Mouse (Mus musculus) CH12.LX (cell line): ENCODE measurements around the gene Zfp72. TPM values are rescaled to one million over a fixed set of nuclear protein-coding genes. Genes with fewer than 3 reads are reported as not detected.
A peak's percentile ranks its signal among the peaks of the same experiment; 100 is the strongest.

Source experiments
- DNase-seq: peaks from one replicate; pipeline ENCODE4 v3.0.0-alpha.2; 2013; ENCODE audit errors: extremely low read depth
- H3K27ac ChIP-seq: 2 replicates; pipeline ENCODE4 v1.5.1; 2012; ENCODE audit warnings: low read depth, mild to moderate bottlenecking, control low read depth, moderate library complexity; ENCODE audit not compliant: insufficient read depth
- H3K27me3 ChIP-seq: replicated peaks from 2 replicates; pipeline ENCODE3; 2012; ENCODE audit warnings: inconsistent platforms
- H3K36me3 ChIP-seq, 2 experiments: replicated peaks in 1 of 2; 2 replicates each; pipeline versions ENCODE3 to v1.6.1; 2012; ENCODE audit warnings: inconsistent platforms in 1 of 2, low read length in 1 of 2, mild to moderate bottlenecking in 1 of 2, mixed read lengths in 1 of 2, moderate library complexity in 1 of 2; ENCODE audit not compliant: control insufficient read depth in 1 of 2, insufficient read depth in 1 of 2
- H3K4me1 ChIP-seq, 2 experiments: 2 replicates each; pipeline ENCODE4 v1.6.1; 2012; ENCODE audit warnings: inconsistent platforms in 1 of 2, moderate library complexity in 1 of 2; ENCODE audit not compliant: insufficient read depth in 2 of 2, control insufficient read depth in 1 of 2
- H3K4me2 ChIP-seq: 2 replicates; pipeline ENCODE4 v1.6.1; 2012; ENCODE audit warnings: low read depth, mild to moderate bottlenecking, control low read depth; ENCODE audit not compliant: poor library complexity, insufficient read depth, severe bottlenecking
- H3K4me3 ChIP-seq, 3 experiments: fragments of 150-350 bp in 1 of 3; sonication (generic) in 1 of 3; replicated peaks in 1 of 3; 2 replicates each; pipeline versions ENCODE3 to v1.5.1; 2011 to 2012; ENCODE audit warnings: low read depth in 2 of 3, low read length in 2 of 3, mild to moderate bottlenecking in 2 of 3, moderate library complexity in 2 of 3, control low read depth in 1 of 3, improper control_type of control experiment in 1 of 3, inconsistent platforms in 1 of 3, mixed read lengths in 1 of 3; ENCODE audit not compliant: poor library complexity in 1 of 3
- H3K79me2 ChIP-seq: replicated peaks from 2 replicates; pipeline ENCODE4 v1.6.1; 2012; ENCODE audit warnings: mild to moderate bottlenecking, moderate library complexity; ENCODE audit not compliant: control insufficient read depth, poor library complexity, insufficient read depth, severe bottlenecking; ENCODE audit errors: extremely low read depth
- H3K9ac ChIP-seq: 2 replicates; pipeline ENCODE4 v1.6.1; 2012; ENCODE audit warnings: low read depth, mild to moderate bottlenecking, control low read depth, moderate library complexity; ENCODE audit not compliant: insufficient read depth
- H3K9me3 ChIP-seq: replicated peaks from 2 replicates; pipeline ENCODE3; 2012; ENCODE audit warnings: low read length, inconsistent platforms, mixed read lengths
- CHD1 ChIP-seq: IDR thresholded peaks from 2 replicates; pipeline ENCODE4 v1.6.1; 2012; ENCODE audit warnings: low read depth, low read length, improper control_type of control experiment, inconsistent platforms
- CHD2 ChIP-seq: IDR thresholded peaks from 2 replicates; pipeline ENCODE4 v1.6.1; 2011; ENCODE audit warnings: low read length, improper control_type of control experiment
- E2F4 ChIP-seq: IDR thresholded peaks from 2 replicates; pipeline ENCODE4 v1.6.1; 2011; ENCODE audit warnings: low read depth, low read length, improper control_type of control experiment; ENCODE audit not compliant: insufficient replicate concordance
- ELF1 ChIP-seq: IDR thresholded peaks from 2 replicates; pipeline ENCODE4 v1.6.1; 2014; ENCODE audit warnings: low read depth, mild to moderate bottlenecking, inconsistent platforms, low read length, improper control_type of control experiment
- EP300 ChIP-seq: IDR thresholded peaks from 2 replicates; pipeline ENCODE4 v1.6.1; 2011; ENCODE audit warnings: low read length, improper control_type of control experiment
- ETS1 ChIP-seq: conservative IDR thresholded peaks from 2 replicates; pipeline ENCODE4 v1.6.1; 2012; ENCODE audit warnings: low read depth, mild to moderate bottlenecking, inconsistent platforms, low read length, improper control_type of control experiment, moderate library complexity
- GABPA ChIP-seq: IDR thresholded peaks from 2 replicates; pipeline ENCODE4 v1.6.1; 2012; ENCODE audit warnings: low read depth, low read length, improper control_type of control experiment, inconsistent platforms; ENCODE audit not compliant: insufficient replicate concordance
- HCFC1 ChIP-seq: IDR thresholded peaks from 2 replicates; pipeline ENCODE4 v1.6.1; 2012; ENCODE audit warnings: low read depth, mild to moderate bottlenecking, inconsistent platforms, low read length, improper control_type of control experiment
- IRF4 ChIP-seq: IDR thresholded peaks from 2 replicates; pipeline ENCODE4 v1.6.1; 2014; ENCODE audit warnings: low read depth, mild to moderate bottlenecking, inconsistent platforms, low read length, improper control_type of control experiment
- JUN ChIP-seq: IDR thresholded peaks from 2 replicates; pipeline ENCODE4 v1.6.1; 2011; ENCODE audit warnings: low read depth, mild to moderate bottlenecking, low read length, improper control_type of control experiment, moderate library complexity; ENCODE audit not compliant: insufficient read depth
- JUND ChIP-seq: conservative IDR thresholded peaks from 2 replicates; pipeline ENCODE4 v1.6.1; 2011; ENCODE audit warnings: low read depth, low read length, improper control_type of control experiment
- MAZ ChIP-seq: IDR thresholded peaks from 2 replicates; pipeline ENCODE4 v1.6.1; 2012; ENCODE audit warnings: low read depth, mild to moderate bottlenecking, inconsistent platforms, low read length, improper control_type of control experiment, moderate library complexity
- MEF2A ChIP-seq: IDR thresholded peaks from 2 replicates; pipeline ENCODE4 v1.6.1; 2014; ENCODE audit warnings: low read depth, mild to moderate bottlenecking, inconsistent platforms, low read length, improper control_type of control experiment, borderline replicate concordance
- MYC ChIP-seq: IDR thresholded peaks from 2 replicates; pipeline ENCODE4 v1.6.1; 2011; ENCODE audit warnings: low read depth, mild to moderate bottlenecking, improper control_type of control experiment, low read length
- NELFE ChIP-seq: IDR thresholded peaks from 2 replicates; pipeline ENCODE4 v1.6.1; 2011; ENCODE audit warnings: low read depth, low read length, improper control_type of control experiment
- POLR2A ChIP-seq: IDR thresholded peaks from 2 replicates; pipeline ENCODE4 v1.6.1; 2011; ENCODE audit warnings: low read depth, mild to moderate bottlenecking, improper control_type of control experiment, low read length
- RAD21 ChIP-seq: IDR thresholded peaks from 2 replicates; pipeline ENCODE4 v1.6.1; 2011; ENCODE audit warnings: low read depth, mild to moderate bottlenecking, low read length, improper control_type of control experiment, moderate library complexity
- RCOR1 ChIP-seq: conservative IDR thresholded peaks from 2 replicates; pipeline ENCODE4 v1.6.1; 2012; ENCODE audit warnings: low read depth, mild to moderate bottlenecking, inconsistent platforms, low read length, improper control_type of control experiment
- SIN3A ChIP-seq: IDR thresholded peaks from 2 replicates; pipeline ENCODE4 v1.6.1; 2012; ENCODE audit warnings: low read length, improper control_type of control experiment, inconsistent platforms
- SMC3 ChIP-seq: IDR thresholded peaks from 2 replicates; pipeline ENCODE4 v1.6.1; 2011; ENCODE audit warnings: low read depth, low read length, improper control_type of control experiment
- TBP ChIP-seq: conservative IDR thresholded peaks from 2 replicates; pipeline ENCODE4 v1.6.1; 2011; ENCODE audit warnings: low read depth, low read length, improper control_type of control experiment
- UBTF ChIP-seq: IDR thresholded peaks from 2 replicates; pipeline ENCODE4 v1.6.1; 2012; ENCODE audit warnings: low read depth, mild to moderate bottlenecking, inconsistent platforms, low read length, improper control_type of control experiment, moderate library complexity
- USF1 ChIP-seq: IDR thresholded peaks from 2 replicates; pipeline ENCODE4 v1.6.1; 2014; ENCODE audit warnings: low read depth, mild to moderate bottlenecking, inconsistent platforms, low read length, improper control_type of control experiment
- USF2 ChIP-seq: conservative IDR thresholded peaks from 2 replicates; pipeline ENCODE4 v1.6.1; 2011; ENCODE audit warnings: low read depth, low read length, improper control_type of control experiment
- ZC3H11A ChIP-seq: IDR thresholded peaks from 2 replicates; pipeline ENCODE4 v1.6.1; 2012; ENCODE audit warnings: low read depth, mild to moderate bottlenecking, inconsistent platforms, low read length, improper control_type of control experiment
- ZMIZ1 ChIP-seq: IDR thresholded peaks from 2 replicates; pipeline ENCODE4 v1.6.1; 2012; ENCODE audit warnings: low read depth, mild to moderate bottlenecking, inconsistent platforms, low read length, improper control_type of control experiment
- ZNF384 ChIP-seq: IDR thresholded peaks from 2 replicates; pipeline ENCODE4 v1.6.1; 2012; ENCODE audit warnings: low read depth, low read length, improper control_type of control experiment, inconsistent platforms
- dilution Hi-C: fragments of 300-500 bp; cut with MboI; formaldehyde crosslinking; loops from 2 replicates; pipeline ENCODE4 v1.14.3; 2020; ENCODE audit warnings: low sequenced_read_pairs; ENCODE audit not compliant: extremely low pct_unique_long_range_greater_than_20kb, extremely low pct_ligation_motif_present
- in situ Hi-C: fragments of 300-500 bp; cut with MboI; formaldehyde crosslinking; loops from 3 replicates; pipeline ENCODE4 v1.14.3; 2019; ENCODE audit warnings: low sequenced_read_pairs, low pct_ligation_motif_present, low pct_unique_long_range_greater_than_20kb, mixed read lengths
- polyA plus RNA-seq: library from polyadenylated mRNA; unstranded; fragments of >175 nt; gene quantifications from 2 replicates; pipeline ENCODE4 v1.2.1, GENCODE M21; 2012; ENCODE audit warnings: low read depth; ENCODE audit not compliant: insufficient read length
- total RNA-seq, 2 experiments: library from RNA; depleted of rRNA; stranded (reverse); fragments of 300-350 nt in 1 of 2; fragments of >200 nt in 1 of 2; gene quantifications; 2 replicates each; pipeline ENCODE4 v1.2.3; 2012 to 2014

Zfp72 gene
- total and polyA plus RNA-seq, 3 experiments: 0.85 to 8.5 (median 3.0) TPM

DNA sequence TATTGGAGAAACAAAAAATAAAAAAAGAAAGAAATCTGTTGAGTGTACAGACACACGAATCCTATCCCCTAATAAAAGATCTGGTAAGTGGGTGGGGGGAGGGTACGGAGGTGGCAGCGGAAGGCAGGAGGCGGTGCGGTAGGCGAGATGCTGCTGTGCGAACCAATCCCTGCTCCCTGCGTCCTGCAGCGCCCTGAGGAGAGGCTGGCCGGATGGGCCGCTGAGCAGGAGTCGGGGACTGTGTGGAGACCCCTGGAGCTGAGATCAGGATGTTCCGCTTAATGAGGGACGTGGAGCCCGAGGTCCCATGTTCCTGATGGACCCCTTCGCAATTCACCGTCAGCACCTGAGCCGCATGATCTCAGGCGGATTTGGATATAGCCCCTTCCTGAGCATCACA lies 49.3 kb upstream of the Zfp72 start:
- in situ Hi-C loops (no loop called here), dilution Hi-C loops (no loop called here)
- no peak overlapping the region for H3K27ac ChIP-seq
- H3K79me2 ChIP-seq: no peaks in the 10 kb centered on the region
- H3K4me3 ChIP-seq: no peak overlapping the region
- H3K4me2 ChIP-seq: no peak overlapping the region
- H3K9ac ChIP-seq: no peak overlapping the region
- no peaks in the 10 kb centered on the region for H3K4me1 ChIP-seq
- H3K27me3 ChIP-seq: no peaks in the 10 kb centered on the region
- TF ChIP-seq ZMIZ1 (no peak), JUN (no peak), MAZ (no peak), RCOR1 (no peak), CHD2 (no peak), E2F4 (no peak), UBTF (no peak), ELF1 (no peak), EP300 (no peak), MYC (no peak), ETS1 (no peak), IRF4 (no peak), ZNF384 (no peak), MEF2A (no peak), CHD1 (no peak), USF2 (no peak), RAD21 (no peak), NELFE (no peak), USF1 (no peak)
- no peaks in the 10 kb centered on the region for H3K9me3 ChIP-seq
- H3K36me3 ChIP-seq: no peaks in the 10 kb centered on the region
- no peak for DNase-seq

DNA sequence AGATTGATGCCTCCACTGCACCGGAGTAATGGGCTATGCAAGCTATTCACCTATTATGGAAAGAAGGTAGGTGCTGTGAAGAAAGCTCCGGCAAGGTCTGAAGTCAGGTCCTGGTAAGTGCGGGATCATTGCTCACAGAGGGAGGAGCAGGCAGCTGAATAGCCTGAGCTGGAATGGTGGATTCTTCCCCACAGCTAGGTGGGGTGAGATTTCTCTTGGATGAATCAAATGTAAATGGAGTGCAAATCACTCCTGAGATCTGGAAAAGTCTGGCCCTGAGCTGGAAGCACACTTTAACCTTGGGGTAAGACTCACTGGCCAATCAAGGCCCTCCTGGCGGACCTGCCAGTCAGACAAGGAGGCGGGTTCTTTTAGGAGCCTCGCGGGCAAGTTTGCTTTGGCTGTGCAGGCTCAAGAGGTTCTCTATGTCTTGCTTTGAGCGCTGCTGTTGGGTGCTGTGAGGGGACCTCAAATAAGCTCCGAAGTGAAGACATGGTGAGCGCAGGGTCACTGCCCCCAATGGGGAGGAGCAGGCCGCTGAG lies 8.7 kb upstream of the Zfp72 start, which contains the start of gene Ftl1-ps1:
Gene Ftl1-ps1, plus strand, starts transcription at position 397 of the 542 bp plus-strand sequence.
- DNase-seq: no peak
- Histone ChIP-seq H3K36me3 (no peaks in the 10 kb centered on the region), H3K27ac (no peak within 1 kb of the TSS), H3K9ac (no peak within 1 kb of the TSS), H3K9me3 (no peaks in the 10 kb centered on the region), H3K27me3 (peaks cover 3% of the 10 kb centered on the region), H3K79me2 (no peaks in the 10 kb centered on the region), H3K4me1 (no peaks in the 10 kb centered on the region), H3K4me3 (no peak within 1 kb of the TSS), H3K4me2 (peak within 1 kb of the TSS; percentile 2; the same call in 1 of the 2 replicates)
- dilution Hi-C loops (no loop called here), in situ Hi-C loops (no loop called here)
- no peak for TF ChIP-seq SIN3A
- TF ChIP-seq RCOR1: no peak
- TF ChIP-seq TBP: no peak
- TF ChIP-seq MEF2A: no peak
- no peak for TF ChIP-seq ZMIZ1
- TF ChIP-seq HCFC1: no peak
- no peak for TF ChIP-seq NELFE
- no peak for TF ChIP-seq USF2
- no peak for TF ChIP-seq ETS1
- no peak for TF ChIP-seq POLR2A
- no peak for TF ChIP-seq SMC3
- TF ChIP-seq JUND: no peak
- no peak for TF ChIP-seq MYC
- TF ChIP-seq MAZ: no peak
- TF ChIP-seq ZC3H11A: no peak
- no peak for TF ChIP-seq GABPA
- TF ChIP-seq ELF1: no peak
